Comparison of ENCODE assay signal across 23 mouse cellular contexts in the genomic region with DNA sequence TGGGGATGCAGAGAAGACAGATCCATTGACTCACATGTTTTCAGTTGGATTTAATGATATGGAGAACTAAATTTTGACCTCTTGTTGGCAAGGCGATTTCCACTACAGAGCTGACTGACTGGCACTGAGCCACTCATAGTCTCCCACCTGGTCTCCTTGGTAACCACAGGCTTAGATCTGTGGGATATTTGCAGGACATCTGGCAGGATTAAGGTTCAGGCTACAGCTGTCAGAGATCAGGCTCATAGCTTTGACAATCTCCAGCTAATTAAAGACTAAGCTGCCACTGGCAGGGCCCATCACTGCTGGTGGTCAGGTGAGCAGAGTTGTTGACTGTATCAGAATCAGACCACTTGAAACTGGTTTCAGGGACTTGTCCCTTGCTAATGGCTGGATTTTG.
DNase-seq lines count a peak whose midpoint lies in the region; ATAC-seq and TF ChIP-seq lines count a peak whose summit lies in the region.
"Had no signal": no experiment of that assay in that cellular context is flagged by ENCODE, and none has a peak within 500 bp of the region (broad histone marks: within the 10 kb centered on the region; RNA-seq: fewer than 3 reads in every experiment).

No protein-coding gene starts in this region.

- H3K4me3 ChIP-seq in cerebellum, adult 2 months (replicated peaks; ENCODE audit: insufficient read depth, low read depth, low read length), result no peak overlapping the region
- no peak overlapping the region for H3K4me3 ChIP-seq in hindbrain, embryonic 15.5 days
- no peak overlapping the region for H3K4me3 ChIP-seq in hindbrain, embryonic 10.5 days
- H3K4me3 ChIP-seq in midbrain, embryonic 14.5 days (replicated peaks; ENCODE audit: low read depth, low read length), result no peak overlapping the region
- H3K4me3 ChIP-seq in midbrain, embryonic 10.5 days, result no peak overlapping the region
- H3K4me3 ChIP-seq: embryonic facial prominence, embryonic 15.5 days; heart, embryonic 15.5 days; limb, embryonic 12.5 days; liver, embryonic 12.5 days; neural tube, embryonic 15.5 days had no signal

- no peaks in the 10 kb centered on the region for H3K27me3 ChIP-seq in cerebellum, adult 2 months (ENCODE audit: control insufficient read depth, insufficient read depth, low read length)
- H3K27me3 ChIP-seq in hindbrain, embryonic 15.5 days, result no peaks in the 10 kb centered on the region
- H3K27me3 ChIP-seq in hindbrain, embryonic 10.5 days (ENCODE audit: insufficient read depth, poor library complexity, severe bottlenecking), result no peaks in the 10 kb centered on the region
- H3K27me3 ChIP-seq in midbrain, embryonic 14.5 days (ENCODE audit: control insufficient read depth, insufficient read depth, low read length), result no peaks in the 10 kb centered on the region
- H3K27me3 ChIP-seq in midbrain, embryonic 10.5 days (ENCODE audit: low read depth, poor library complexity, severe bottlenecking), result no peaks in the 10 kb centered on the region
- H3K27me3 ChIP-seq: embryonic facial prominence, embryonic 15.5 days; heart, embryonic 15.5 days; limb, embryonic 12.5 days; liver, embryonic 12.5 days; neural tube, embryonic 15.5 days had no signal

- H3K36me3 ChIP-seq in hindbrain, embryonic 15.5 days, result no peaks in the 10 kb centered on the region
- no peaks in the 10 kb centered on the region for H3K36me3 ChIP-seq in hindbrain, embryonic 10.5 days
- H3K36me3 ChIP-seq in midbrain, embryonic 14.5 days (ENCODE audit: control insufficient read depth, insufficient read depth, low read length), result no peaks in the 10 kb centered on the region
- H3K36me3 ChIP-seq in midbrain, embryonic 10.5 days, result no peaks in the 10 kb centered on the region
- H3K36me3 ChIP-seq: embryonic facial prominence, embryonic 15.5 days; heart, embryonic 15.5 days; limb, embryonic 12.5 days; liver, embryonic 12.5 days; neural tube, embryonic 15.5 days had no signal

- H3K4me2 ChIP-seq in hindbrain, embryonic 15.5 days, result no peak overlapping the region
- H3K4me2 ChIP-seq in midbrain, embryonic 14.5 days (ENCODE audit: low read length), result no peak overlapping the region
- H3K4me2 ChIP-seq: embryonic facial prominence, embryonic 15.5 days; heart, embryonic 15.5 days; limb, embryonic 12.5 days; liver, embryonic 12.5 days; neural tube, embryonic 15.5 days had no signal

- no peak for TF ChIP-seq CTCF in cerebellum, adult 2 months (IDR thresholded peaks at IDR 0.05; ENCODE audit: borderline replicate concordance, insufficient read depth, low read depth, low read length)

- H3K27ac ChIP-seq in cerebellum, adult 2 months (ENCODE audit: insufficient read depth, low read length), result no peak overlapping the region
- H3K27ac ChIP-seq in hindbrain, embryonic 15.5 days (replicated peaks), result no peak overlapping the region
- no peak overlapping the region for H3K27ac ChIP-seq in hindbrain, embryonic 10.5 days
- H3K27ac ChIP-seq in midbrain, embryonic 14.5 days (replicated peaks; ENCODE audit: low read depth, low read length), result no peak overlapping the region
- no peak overlapping the region for H3K27ac ChIP-seq in midbrain, embryonic 10.5 days (replicated peaks)
- H3K27ac ChIP-seq: embryonic facial prominence, embryonic 15.5 days; heart, embryonic 15.5 days; limb, embryonic 12.5 days; liver, embryonic 12.5 days; neural tube, embryonic 15.5 days had no signal

- ATAC-seq in hindbrain, embryonic 15.5 days (ENCODE audit: low FRiP score, low read depth), result peak; percentile 51; the same call in 1 of the 2 replicates
- no peak for ATAC-seq in midbrain, embryonic 14.5 days (ENCODE audit: low FRiP score, low TSS enrichment)
- ATAC-seq: activated CD4-positive, CD25-positive, alpha-beta regulatory T cell, adult 4 months; liver, embryonic 12.5 days had no signal

- 59% methylated on average over 1 of the region's 1 CpGs for WGBS in cerebellum, adult 2 months
- 69% methylated on average over 1 of the region's 1 CpGs for WGBS in hindbrain, embryonic 15.5 days
- WGBS in hindbrain, embryonic 10.5 days, result 77% methylated on average over 1 of the region's 1 CpGs
- 68% methylated on average over 1 of the region's 1 CpGs for WGBS in midbrain, embryonic 14.5 days
- 78% methylated on average over 1 of the region's 1 CpGs for WGBS in midbrain, embryonic 10.5 days

- no peaks in the 10 kb centered on the region for H3K4me1 ChIP-seq in cerebellum, adult 2 months (ENCODE audit: control insufficient read depth, insufficient read depth, low read length)
- H3K4me1 ChIP-seq in hindbrain, embryonic 15.5 days (replicated peaks), result no peaks in the 10 kb centered on the region
- no peaks in the 10 kb centered on the region for H3K4me1 ChIP-seq in hindbrain, embryonic 10.5 days (replicated peaks)
- H3K4me1 ChIP-seq in midbrain, embryonic 14.5 days (ENCODE audit: control insufficient read depth, insufficient read depth, low read length), result no peaks in the 10 kb centered on the region
- H3K4me1 ChIP-seq in midbrain, embryonic 10.5 days, result no peaks in the 10 kb centered on the region
- H3K4me1 ChIP-seq: embryonic facial prominence, embryonic 15.5 days; heart, embryonic 15.5 days; limb, embryonic 12.5 days; liver, embryonic 12.5 days; neural tube, embryonic 15.5 days had no signal

- H3K9ac ChIP-seq in hindbrain, embryonic 15.5 days, result no peak overlapping the region
- H3K9ac ChIP-seq in midbrain, embryonic 14.5 days (replicated peaks; ENCODE audit: low read length), result no peak overlapping the region
- H3K9ac ChIP-seq: embryonic facial prominence, embryonic 15.5 days; heart, embryonic 15.5 days; limb, embryonic 12.5 days; liver, embryonic 12.5 days; neural tube, embryonic 15.5 days had no signal

- no peaks in the 10 kb centered on the region for H3K9me3 ChIP-seq in hindbrain, embryonic 15.5 days
- H3K9me3 ChIP-seq in hindbrain, embryonic 10.5 days, result no peaks in the 10 kb centered on the region
- no peaks in the 10 kb centered on the region for H3K9me3 ChIP-seq in midbrain, embryonic 14.5 days (ENCODE audit: control insufficient read depth, low read length)
- no peaks in the 10 kb centered on the region for H3K9me3 ChIP-seq in midbrain, embryonic 10.5 days (replicated peaks)
- H3K9me3 ChIP-seq: embryonic facial prominence, embryonic 15.5 days; heart, embryonic 15.5 days; limb, embryonic 12.5 days; liver, embryonic 12.5 days; neural tube, embryonic 15.5 days had no signal

- peak; percentile 14 to 17 for DNase-seq in cerebellum, postnatal 10 days
- DNase-seq in cerebellum, adult 2 months, result no peak
- DNase-seq in hindbrain, embryonic 10.5 days (ENCODE audit: low spot score), result no peak
- DNase-seq in midbrain, embryonic 14.5 days, result peak; percentile 28
- DNase-seq in midbrain, embryonic 10.5 days (ENCODE audit: low spot score), result no peak
- DNase-seq in retina, postnatal 7 days (ENCODE audit: low read depth, low spot score), result peak; percentile 29
- DNase-seq in adrenal gland, adult 8-10 months, result no peak
- DNase-seq: adrenal gland, postnatal 14 days; cerebellum, adult 11 months; heart, postnatal 36 days; kidney, adult 2 months; kidney, postnatal 10 days; lung, adult 18-20 months; lung, postnatal 10 days; right cerebral cortex, postnatal 25 days; spleen, adult 18-20 months had no signal

- TF ChIP-seq POLR2A in cerebellum, adult 2 months (IDR thresholded peaks at IDR 0.05; ENCODE audit: borderline replicate concordance, insufficient read depth, low read length), result no peak

Comparison
In these comparisons a context has a peak if more than half of its experiments do, and no peak if none do; other contexts are left out.
1. DNase-seq: peak in cerebellum, postnatal 10 days (2 of 2), midbrain, embryonic 14.5 days (single experiment) and retina, postnatal 7 days (single experiment); none in cerebellum, adult 2 months (0 of 2), hindbrain, embryonic 10.5 days (single experiment), midbrain, embryonic 10.5 days (single experiment) and adrenal gland, adult 8-10 months (single experiment).